Mouse (Mus musculus): ENCODE data around the gene Apba3.

The Apba3 gene

GRCm38 (mm10) chr10:81306837-81307682 is 40.3 kb downstream of the Apba3 start:
- DNase-seq (ENCODE audit: low spot score in 2 of 2): no peak

DNA sequence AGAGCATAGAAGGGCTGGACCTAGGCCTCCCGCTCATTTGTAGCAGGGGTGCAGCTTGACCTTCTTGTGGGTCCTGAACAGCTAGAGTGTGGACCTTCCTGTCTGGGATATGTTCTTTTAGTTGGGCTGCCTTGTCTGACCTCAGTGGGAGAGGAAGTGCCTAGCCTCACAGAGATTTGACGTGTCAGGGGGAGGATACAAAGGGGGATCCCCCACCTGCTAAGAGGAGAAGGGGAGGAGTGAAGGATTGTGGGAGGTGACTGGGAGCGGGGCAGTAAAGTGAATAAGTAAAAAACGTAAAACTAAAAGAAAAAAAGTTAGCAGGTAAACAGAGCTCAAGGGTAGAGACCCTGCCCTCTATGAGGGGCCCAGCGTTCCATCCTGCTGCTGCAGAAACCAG is 42.8 kb downstream of the Apba3 start:
- DNase-seq (ENCODE audit: low spot score in 2 of 2): no peak

- no peak for DNase-seq (ENCODE audit: low spot score in 2 of 2)
These were observed 46.8 kb downstream of the Apba3 start for GRCm38 (mm10) chr10:81313581-81313980.

GRCm38 (mm10) chr10:81314201-81314600 is 47.4 kb downstream of the Apba3 start:
- no peak for DNase-seq (ENCODE audit: low spot score in 2 of 2)

DNA sequence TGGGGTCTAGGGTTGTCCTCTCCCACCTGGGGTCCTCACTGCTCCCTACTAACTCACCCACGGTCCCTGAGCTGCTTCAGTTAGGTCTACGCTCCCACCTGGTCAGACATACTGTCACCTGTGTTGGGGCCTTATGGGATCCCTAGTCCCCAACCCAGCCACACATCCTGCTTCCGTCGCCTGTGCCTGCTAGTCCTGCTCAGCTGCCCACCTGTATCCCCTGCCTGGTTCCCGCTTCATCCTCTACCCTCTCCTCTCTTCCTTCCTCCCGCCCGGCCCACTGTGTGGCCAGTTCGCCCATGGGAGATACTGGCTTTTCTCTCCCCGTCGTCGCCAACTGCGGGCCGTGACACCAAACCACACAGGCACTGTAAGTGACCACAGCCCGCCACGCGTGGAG is 48.8 kb downstream of the Apba3 start:
- DNase-seq (ENCODE audit: low spot score in 2 of 2): no peak

GRCm38 (mm10) chr10:81316338-81317060 is 49.7 kb downstream of the Apba3 start:
- DNase-seq (ENCODE audit: low spot score in 2 of 2): no peak

GRCm38 (mm10) chr10:81317273-81317672 is 50.5 kb downstream of the Apba3 start:
- no peak for DNase-seq (ENCODE audit: low spot score in 2 of 2)

GRCm38 (mm10) chr10:81318589-81319329 is 52.0 kb downstream of the Apba3 start:
- no peak for DNase-seq (ENCODE audit: low spot score in 2 of 2)

GRCm38 (mm10) chr10:81319330-81319699 is 52.6 kb downstream of the Apba3 start:
- no peak for DNase-seq (ENCODE audit: low spot score in 2 of 2)

DNA sequence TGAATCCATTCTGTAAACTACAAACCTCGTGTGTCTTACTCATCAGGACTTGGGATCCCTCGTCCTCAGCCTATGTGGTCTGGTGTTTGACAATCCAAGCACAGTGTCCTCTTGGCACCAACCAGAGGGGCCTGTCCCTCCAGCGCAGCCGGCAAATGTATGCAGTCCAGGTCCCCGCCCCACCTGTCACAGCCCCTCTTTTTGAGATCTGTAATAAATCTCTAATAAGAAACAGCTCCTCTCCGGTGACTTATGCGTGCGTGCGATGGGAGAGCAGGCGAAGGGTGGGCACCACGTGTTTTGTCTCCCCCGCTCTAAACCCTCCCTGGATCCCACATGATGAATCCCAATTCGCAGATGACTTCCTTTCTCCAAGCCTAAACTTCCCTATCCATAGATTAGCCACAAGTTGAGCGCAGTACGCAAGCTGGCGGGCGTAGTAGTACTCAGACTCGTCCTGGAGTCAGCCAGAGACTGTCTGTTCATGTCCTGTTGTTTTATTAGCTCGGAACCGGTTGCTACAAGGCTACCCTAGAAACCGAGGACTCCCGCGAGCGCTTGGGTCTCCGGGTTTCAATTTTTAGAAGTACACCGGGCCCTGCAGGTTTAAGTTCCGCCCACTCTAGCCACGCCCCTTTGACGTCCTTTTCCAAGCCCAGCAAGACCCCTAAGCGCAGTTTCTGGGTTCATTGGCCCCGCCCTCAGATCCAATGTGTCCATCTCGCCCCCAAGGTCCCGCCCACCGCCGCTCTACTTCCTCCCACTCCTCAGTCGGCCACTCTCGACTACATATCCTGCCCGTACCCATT is 53.2 kb downstream of the Apba3 start:
- peak; percentile 57 to 93 for DNase-seq (ENCODE audit: low spot score in 2 of 2)

DNA sequence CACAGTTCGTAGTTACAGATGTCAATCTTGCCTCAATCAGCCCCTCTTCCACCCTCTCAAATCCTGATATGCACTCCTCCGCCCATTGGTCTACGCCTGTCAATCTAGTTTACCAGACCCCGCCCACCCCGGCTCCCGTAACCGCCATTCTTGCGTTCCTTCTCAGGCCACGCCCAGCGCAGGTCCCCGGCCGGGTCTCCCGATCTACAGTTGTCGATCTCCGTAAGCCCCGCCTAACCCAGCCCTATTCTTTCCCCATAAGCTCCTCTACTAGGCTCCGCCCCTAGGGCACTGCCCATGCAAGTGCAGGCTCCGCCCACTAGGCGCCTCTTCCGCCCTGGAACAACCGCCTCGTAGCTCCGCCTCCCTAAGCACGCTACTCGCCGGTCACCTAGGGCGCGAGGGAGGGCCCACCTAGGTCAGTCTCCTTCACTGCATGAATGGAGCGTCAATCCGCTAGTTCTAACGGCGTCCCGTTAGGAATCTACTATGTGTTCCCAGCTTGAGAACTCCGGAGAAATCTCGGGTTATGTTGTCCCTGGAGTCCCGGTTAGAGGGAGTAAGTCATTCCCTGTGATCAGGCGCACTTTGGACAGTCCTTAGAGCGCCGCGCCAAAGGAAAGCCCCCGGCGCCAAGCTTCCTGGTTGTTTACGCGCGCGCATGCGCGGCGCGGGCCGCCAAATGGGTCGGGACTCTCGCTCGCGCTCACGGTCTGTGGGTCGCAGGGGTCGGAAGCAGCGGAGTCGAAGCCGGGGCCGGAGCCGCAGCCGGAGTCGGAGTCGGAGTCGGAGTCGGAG is 54.0 kb downstream of the Apba3 start, which contains the start of gene Cactin:
Gene Cactin (plus strand): TSS at position 554 of the 798 bp plus-strand sequence.
- DNase-seq (ENCODE audit: low spot score in 2 of 2): peak; percentile 99 to 100

DNA sequence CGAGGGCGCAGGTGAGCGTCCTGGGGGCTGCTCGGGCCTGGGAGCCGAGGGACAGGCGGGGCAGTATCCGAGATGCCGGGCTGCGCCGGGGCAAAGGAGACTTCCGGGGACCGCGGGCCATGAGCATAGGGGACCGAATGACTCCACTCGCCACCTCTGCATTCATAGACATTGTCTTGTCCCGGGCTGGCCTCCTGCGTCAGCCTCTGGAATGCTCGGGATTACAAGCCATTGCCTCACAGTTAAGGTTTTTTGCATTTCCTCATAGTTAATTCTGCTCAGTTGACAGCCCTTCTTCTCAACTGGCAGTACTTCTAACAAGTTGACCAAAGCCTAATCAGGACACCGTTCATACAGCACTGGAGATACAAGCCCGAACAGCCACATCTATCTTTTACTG is 54.7 kb downstream of the Apba3 start:
- DNase-seq (ENCODE audit: low spot score in 2 of 2): no peak

- no peak for DNase-seq (ENCODE audit: low spot score in 2 of 2)
These were observed 55.7 kb downstream of the Apba3 start for GRCm38 (mm10) chr10:81322444-81322843.

Data from frontal cortex, postnatal 14 days (tissue).